Mouse (Mus musculus) G1E (cell line): ENCODE measurements around the gene Ccnjl.

Source experiments
- CTCF ChIP-seq: IDR thresholded peaks from 2 replicates; pipeline ENCODE4 v1.5.1; 2012; ENCODE audit warnings: low read depth, low read length, inconsistent platforms, mixed read lengths
- TAL1 ChIP-seq: conservative IDR thresholded peaks from 2 replicates; pipeline ENCODE4 v1.6.1; 2012; ENCODE audit warnings: low read depth, low read length, inconsistent platforms, mixed read lengths

DNA sequence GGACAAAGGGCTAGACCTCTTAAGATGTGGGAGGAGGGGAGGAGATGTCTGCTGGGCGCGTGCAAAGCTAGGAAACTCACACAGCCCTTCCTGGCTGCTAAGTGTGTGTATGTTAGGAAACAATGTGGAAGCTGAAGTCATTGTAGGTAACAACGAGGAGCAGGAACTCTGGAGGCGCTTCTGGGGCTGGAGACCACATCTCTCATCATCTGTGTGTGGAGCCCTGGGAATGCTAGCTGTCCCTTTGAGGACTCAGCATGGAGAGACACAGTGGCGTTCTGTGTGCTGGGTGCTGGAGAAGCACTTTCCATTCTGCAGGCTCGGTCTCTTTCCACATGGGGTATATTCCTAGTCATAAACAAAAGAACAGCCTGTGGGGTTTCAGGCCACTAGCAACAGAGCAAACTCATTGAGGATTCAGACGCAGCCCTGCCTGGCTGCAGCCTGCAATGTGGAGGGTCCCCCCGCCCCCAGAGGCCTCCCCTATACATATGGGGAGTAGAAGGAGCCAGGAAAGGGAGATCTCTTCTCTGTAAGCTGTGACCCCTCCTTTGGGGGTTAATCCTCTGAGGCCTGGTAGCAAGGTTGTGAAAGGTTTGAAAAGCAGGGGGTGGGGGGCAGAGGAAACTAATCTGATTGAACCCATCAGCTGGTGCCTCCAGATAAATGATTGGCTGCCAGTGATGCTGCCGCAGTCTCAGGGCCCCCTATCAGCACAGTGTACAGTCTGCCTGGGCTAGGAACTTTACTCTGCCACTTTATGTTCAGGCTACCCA is 47.0 kb downstream of the Ccnjl start:
- TF ChIP-seq CTCF = no peak
- TF ChIP-seq TAL1 = no peak
